Mouse (Mus musculus) frontal cortex, postnatal 25 days (tissue): ENCODE results near the gene Prlh.

ENCODE experiments used
- DNase-seq, 2 experiments: peaks; one replicate each; pipeline ENCODE4 v3.0.0; 2022; ENCODE audit warnings: low spot score in 2 of 2

Prlh gene

GRCm38 (mm10) chr1:91001101-91001500, 48.2 kb downstream of the Prlh start:
- no peak for DNase-seq

- DNase-seq = no peak
These were observed 49.1 kb downstream of the Prlh start for GRCm38 (mm10) chr1:91001871-91002539.

- no peak for DNase-seq
These were observed 49.7 kb downstream of the Prlh start for GRCm38 (mm10) chr1:91002641-91003040.
